Mouse (Mus musculus) layer of hippocampus, adult 2 months (tissue): ENCODE data around the gene Ctf2. TPM values are rescaled to one million over a fixed set of nuclear protein-coding genes. Genes with fewer than 3 reads are reported as not detected.

Source experiments
- DNase-seq, 2 experiments: peaks; one replicate each; pipeline ENCODE4 v3.0.0; 2022; ENCODE audit warnings: low spot score in 2 of 2
- H3K27ac ChIP-seq: fragments of 200-600 bp; 2 replicates; pipeline ENCODE4 v1.8.1; 2022
- H3K4me3 ChIP-seq: fragments of 200-600 bp; 2 replicates; pipeline ENCODE4 v1.8.1; 2022; ENCODE audit warnings: mild to moderate bottlenecking
- CTCF ChIP-seq: fragments of 200-600 bp; conservative IDR thresholded peaks from 2 replicates; pipeline ENCODE4 v1.8.1; 2022; ENCODE audit warnings: antibody characterized with exemption, mild to moderate bottlenecking, moderate library complexity
- total RNA-seq, 2 experiments: library from RNA; stranded (reverse); gene quantifications; 2 replicates each; pipeline ENCODE4 v1.2.3; 2021

Ctf2 gene
- total RNA-seq, 2 experiments from 2014 or later, result not detected

DNA sequence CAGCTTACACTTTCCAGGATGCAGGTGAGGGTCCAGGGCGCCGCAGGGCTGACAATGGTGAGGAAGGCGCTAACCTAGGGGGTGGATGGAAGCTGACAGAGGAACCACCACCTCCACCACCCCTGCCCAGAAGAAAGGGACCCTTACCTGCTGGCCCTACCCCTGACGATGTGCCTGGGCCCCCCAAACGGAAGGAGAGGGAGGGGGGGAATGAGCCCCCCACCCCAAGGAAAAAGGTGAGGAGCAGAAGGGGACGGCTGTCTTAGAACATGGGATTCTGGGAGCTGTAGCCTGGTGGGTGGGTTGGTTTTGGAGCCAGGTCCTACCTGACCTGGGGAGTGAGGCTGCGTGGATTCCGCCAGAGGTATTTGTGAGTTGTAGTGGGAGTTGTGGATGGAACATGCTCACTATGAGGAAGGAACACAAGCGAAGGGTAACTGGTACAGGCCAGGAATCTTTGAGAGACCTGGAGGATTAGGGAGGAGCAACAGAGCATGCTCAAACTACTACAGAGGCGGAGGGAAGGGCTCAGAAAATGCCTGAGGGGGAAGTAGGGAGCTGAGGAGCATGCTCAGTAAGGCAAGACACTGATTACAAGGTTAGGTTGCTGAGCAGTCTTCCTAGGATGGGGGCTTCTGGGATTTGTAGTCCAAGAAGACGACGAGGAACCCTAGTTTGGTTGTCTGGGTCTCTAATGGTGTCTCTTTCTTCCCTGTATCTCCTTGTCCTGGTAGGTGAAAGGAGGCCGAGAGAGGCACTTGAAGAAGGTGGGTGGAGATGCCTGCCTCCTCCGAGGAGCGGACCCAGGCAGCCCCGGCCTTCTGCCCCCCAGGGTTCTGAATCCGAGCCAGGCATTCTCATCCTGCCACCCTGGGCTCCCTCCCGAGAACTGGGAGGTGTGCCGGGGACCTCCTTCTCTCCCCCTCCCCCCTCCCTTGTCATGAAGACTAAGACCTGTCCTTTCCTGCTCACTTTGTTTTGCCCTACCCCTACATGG, 18.5 kb upstream of the Ctf2 start:
- TF ChIP-seq CTCF, result no peak
- peak; percentile 65 to 83 for DNase-seq
- H3K27ac ChIP-seq, result peak overlapping the region; percentile 68; the same call in 1 of the 2 replicates
- H3K4me3 ChIP-seq, result peak overlapping the region; percentile 47

DNA sequence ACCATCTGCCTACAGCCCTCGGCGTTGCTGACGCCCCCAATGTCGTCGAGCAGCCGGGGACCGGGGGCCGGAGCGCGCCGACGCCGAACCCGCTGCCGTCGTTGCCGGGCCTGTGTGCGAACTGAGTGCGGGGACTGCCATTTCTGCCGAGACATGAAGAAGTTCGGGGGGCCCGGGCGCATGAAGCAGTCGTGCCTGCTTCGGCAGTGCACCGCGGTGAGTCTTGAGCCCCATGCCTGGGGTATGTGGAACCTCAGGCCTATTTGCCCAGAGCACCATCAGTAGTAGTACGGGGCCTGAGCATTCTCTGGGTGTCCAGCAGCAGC, 16.2 kb upstream of the Ctf2 start:
- DNase-seq, result no peak
- Histone ChIP-seq H3K27ac (no peak overlapping the region), H3K4me3 (no peak overlapping the region)
- no peak for TF ChIP-seq CTCF

DNA sequence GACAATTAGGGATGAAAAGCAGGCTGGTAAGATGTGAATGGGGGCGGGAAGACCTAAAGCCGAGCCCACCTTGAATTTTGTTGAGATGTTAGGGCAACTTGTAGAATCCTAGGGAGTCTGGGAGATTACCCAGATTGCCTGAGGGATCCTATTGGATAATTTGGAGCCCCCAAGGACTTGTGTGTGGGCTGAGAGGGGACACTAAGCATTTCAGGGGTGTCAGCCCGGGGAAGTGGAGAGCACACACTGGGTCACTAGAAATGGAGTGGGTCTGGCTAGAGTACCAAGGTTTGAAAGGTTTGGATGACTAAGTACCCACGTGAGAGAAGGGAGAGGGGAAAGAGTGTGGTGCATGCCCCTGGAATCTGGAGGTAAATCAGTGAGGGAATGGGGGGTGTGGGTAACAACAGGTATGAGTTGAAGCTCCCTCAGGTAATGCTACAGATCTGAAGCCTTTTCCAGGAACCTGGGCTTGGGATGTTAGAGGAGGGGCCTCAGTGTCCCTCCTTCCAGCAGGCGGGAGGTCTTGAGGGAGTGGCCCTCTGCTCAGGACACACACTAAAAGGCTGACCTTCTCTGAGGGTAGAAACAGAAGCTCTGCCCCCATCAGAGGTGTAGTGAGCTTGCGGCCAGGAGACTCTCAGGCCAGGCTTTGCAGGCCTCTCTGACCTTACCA, 15.7 kb upstream of the Ctf2 start:
- no peak for DNase-seq
- Histone ChIP-seq H3K27ac (peak overlapping the region; percentile 89; the same call in 1 of the 2 replicates), H3K4me3 (peak overlapping the region; percentile 87)
- no peak for TF ChIP-seq CTCF

DNA sequence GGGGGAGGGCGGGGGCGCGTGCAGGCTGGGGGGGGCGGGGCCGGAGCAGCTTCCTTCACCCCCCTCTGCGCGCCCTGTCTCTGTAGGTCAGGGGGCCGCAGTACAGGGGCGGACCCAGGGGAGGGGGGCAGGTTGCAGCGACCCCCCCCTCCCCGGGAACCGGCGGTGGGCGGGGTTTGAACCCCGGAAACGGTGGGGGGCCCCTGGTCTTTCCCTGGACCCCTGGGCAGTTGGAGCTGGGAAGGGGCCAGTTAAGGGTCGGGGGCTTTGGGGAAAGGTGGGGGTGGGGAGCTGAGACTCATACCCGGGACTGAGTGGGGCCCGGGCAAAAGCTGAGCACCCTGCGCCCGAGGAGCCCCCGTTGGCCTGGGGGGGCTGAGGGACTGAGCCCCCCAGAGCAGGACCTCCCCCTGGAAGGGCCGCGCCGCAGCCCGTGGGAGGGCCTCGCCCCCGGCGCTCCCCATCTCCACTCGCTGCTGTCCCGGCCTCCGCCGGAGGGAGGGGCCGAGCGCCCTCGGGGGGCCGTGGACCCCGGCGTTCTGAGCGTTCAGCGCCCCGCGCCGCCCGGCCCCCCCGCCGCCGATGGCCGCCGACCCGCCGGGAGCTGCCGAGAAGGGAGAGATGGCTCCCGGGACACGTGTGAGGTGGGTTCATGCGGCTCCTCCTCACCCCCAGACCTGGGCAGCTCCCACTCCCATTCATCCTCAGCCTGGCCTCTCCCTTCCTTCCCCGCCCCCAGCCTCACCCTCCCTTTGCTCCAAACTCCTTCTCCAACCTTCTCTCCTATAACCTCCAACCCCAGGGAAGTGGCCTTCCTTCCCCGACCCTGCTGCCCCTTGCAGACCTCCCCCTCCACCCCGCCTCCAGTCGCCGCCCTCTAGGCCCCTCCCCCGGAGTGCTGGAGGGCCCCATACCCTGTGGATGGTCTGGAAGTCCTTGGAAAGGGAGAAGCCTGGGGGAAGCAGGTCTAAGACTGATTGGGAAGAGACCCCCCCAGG, 14.8 kb upstream of the Ctf2 start:
- H3K4me3 ChIP-seq, result peak overlapping the region; percentile 87
- TF ChIP-seq CTCF, result 0 out of 2 replicates have a peak, but pooled peaks have one; percentile 2
- H3K27ac ChIP-seq, result peak overlapping the region; percentile 89
- no peak for DNase-seq

DNA sequence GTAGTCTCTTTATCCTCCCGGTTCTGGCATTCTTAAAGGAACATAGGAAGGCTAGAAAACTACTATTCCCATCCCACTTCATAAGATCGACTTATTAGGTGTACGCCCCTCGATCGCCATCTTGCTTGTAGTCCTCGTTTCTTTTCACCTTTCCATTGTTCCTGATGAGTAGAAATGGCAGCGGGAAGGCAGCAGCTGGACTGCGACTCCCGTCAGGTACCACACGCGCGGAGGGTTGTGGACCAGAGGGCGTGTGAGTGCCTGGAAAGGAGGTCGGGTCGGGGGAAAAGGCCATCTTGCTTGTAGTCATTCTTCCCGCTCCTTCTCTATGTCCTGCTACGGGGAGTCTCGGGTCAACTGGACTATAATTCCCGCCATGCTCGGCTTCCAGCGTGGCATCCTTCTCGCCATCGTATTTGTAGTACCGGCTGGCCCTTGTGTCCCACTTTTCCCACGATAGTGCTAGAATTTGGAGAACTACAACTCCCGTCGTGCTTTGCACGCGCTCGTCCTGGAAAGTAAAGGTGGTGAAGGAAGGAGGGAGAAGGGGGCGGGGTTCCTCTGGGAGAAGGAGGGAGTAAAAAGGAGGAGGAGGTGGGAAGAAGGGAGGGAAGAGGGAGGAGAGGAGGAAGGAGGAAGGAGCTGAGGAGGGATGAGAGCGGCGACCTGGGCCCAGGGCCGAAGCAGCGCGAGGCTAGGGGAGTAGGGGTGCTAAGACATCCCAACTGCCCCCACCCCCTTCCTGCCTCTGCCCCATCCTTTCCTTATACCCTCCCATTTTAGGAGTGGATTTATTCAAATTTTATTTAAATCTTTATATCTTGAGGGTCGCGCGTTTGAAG, 13.9 kb upstream of the Ctf2 start:
- Histone ChIP-seq H3K27ac (peak overlapping the region; percentile 93), H3K4me3 (peak overlapping the region; percentile 87)
- DNase-seq, result peak; percentile 95 to 100
- TF ChIP-seq CTCF, result no peak

DNA sequence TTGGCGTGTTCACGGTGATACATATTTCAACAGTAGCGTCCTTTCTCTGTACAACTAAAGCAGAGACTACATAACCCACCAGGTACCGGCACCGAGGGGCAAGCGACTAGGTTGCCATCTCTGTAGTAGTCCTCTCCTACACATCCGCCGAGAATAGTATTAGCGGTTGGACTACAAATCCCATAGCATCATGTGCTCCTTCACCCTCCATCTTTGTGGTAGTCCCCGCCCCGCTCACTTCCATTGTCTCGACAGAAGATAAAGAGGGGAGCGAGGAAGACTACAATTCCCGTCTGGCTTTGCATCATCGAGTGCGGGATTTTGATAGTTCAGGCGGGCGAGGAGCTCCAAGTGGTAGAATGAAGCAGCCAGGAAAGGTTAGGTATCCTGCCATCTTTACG, 13.3 kb upstream of the Ctf2 start:
- peak overlapping the region; percentile 87 for H3K4me3 ChIP-seq
- peak overlapping the region; percentile 93 for H3K27ac ChIP-seq
- DNase-seq, result peak; percentile 89 to 98
- peak; percentile 24; the same call in 1 of the 2 replicates for TF ChIP-seq CTCF

DNA sequence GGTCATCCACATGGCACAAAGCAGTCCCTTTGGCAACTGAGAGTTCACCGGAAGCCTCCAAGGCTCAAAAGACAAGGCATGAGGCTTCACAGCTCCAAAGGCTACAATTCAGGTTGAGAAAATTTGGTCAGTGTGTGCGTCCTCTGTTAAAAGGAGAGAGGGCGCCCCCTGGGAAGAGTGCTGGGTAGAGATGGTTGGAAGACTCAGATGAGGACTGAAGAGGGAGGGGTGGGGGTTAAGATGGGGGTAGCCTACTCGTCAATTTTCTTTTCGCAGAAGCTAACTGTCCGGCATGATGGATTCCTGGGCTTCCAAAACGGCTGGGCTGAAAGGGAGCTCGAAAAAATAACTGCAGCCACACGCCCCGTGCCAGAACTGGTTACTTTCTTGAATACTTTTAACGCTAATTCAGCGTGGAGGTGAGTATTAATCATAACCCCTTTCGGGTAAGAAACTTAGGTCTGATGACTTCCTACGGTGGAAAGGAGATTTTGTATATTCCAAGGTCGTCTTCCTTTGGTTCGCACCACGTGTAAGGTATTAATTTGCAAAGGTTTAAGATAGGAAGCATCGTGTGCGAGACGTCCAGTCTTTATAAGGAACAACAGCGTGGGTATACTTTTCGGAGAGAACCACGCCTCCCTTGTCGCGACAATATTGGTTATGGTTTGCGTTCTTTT, 12.5 kb upstream of the Ctf2 start, which contains the start of gene Fbxl19:
Gene Fbxl19, plus strand, starts transcription at position 178 of the 680 bp plus-strand sequence.
- DNase-seq, result peak; percentile 71 to 74
- peak; percentile 80 for TF ChIP-seq CTCF
- Histone ChIP-seq H3K4me3 (peak within 1 kb of the TSS; percentile 87), H3K27ac (peak within 1 kb of the TSS; percentile 93)

DNA sequence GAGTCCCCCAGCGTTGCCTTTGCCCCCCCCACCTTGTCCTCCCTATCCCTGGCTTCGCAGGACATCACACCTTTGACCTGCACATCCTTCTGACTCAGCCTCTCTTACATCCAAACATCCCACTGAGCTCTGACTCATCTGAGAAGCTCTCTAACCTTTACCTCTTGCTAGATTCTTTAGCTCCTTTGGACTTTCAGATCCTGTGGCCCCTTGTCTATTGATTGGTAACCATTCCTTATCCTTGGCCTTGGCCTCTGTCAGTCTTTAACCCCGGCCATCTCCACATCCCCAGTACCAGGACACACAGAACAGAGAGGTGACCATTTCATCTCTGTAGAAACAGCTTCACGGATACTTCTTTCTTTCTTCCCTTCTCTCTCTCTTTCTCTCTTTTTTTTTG, 1.8 kb downstream of the Ctf2 start:
- Histone ChIP-seq H3K27ac (no peak overlapping the region), H3K4me3 (no peak overlapping the region)
- TF ChIP-seq CTCF, result no peak
- no peak for DNase-seq

DNA sequence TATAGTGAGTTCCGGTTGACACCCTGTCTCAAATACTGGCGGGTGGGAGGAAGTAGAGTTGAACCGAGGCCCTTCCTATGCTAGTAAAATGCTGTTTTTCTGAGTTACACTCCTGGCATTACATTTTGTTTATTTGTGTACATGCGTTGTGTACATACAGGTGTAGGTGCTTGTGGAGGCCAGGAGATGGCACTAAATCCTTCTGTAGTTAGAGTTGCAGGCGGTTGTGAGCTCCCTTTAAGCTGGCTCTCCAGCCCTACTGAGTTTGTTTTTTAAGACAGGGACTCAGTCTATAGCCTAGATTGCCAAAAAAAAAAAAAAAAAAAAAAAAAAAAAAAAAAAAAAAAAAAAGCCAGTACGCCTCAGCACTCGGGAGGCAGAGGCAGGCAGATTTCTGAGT, 4.1 kb downstream of the Ctf2 start:
- TF ChIP-seq CTCF, result peak; percentile 30
- no peak for DNase-seq
- no peak overlapping the region for H3K4me3 ChIP-seq
- H3K27ac ChIP-seq, result no peak overlapping the region

DNA sequence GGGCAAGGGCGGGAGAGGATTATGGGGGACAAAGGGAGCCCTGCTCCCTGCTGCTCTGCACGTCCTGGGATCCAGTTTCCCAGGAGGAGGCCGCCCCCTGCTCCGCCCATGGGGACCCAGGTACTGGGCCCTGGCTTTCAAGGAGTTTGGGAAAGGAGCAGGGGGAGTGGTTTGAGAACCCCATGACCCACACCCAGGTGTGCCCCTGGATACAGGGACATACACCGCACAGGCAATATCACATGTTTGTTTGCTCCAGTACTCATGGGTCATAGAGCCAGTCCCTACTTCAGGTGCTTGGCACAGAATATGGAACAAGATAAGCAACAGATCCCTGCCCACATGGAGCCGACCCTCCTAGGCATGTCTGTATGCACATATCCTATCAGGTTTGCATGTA, 6.0 kb downstream of the Ctf2 start:
- TF ChIP-seq CTCF, result no peak
- Histone ChIP-seq H3K27ac (no peak overlapping the region), H3K4me3 (no peak overlapping the region)
- DNase-seq, result no peak

DNA sequence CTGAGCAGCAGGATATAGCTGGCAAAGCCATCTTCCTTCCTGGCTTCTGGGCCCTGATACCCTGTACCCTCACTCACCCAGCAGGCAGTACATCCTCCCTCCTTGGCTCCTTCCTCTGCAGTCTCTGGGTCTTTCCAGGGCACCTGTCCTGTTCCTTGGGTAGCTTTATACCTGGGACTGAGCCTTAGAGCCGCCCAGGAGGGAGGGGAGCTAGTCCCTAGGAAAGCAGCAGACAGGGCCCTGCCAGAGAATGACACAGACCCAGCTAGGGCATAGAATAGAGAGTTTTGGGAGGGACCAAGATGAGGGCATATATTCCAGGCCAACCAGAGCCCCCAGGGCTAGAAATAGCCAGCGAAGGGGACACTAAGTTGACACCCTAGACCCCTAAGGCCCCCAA, 6.5 kb downstream of the Ctf2 start:
- TF ChIP-seq CTCF, result no peak
- Histone ChIP-seq H3K27ac (no peak overlapping the region), H3K4me3 (no peak overlapping the region)
- DNase-seq, result no peak
